Mouse (Mus musculus) macrophage (primary cell): ENCODE measurements around the gene Ptges3. TPM values are rescaled to one million over a fixed set of nuclear protein-coding genes. Genes with fewer than 3 reads are reported as not detected.

Source experiments
- H3K27ac ChIP-seq: fragments of 350-480 bp; formaldehyde crosslinking; 2 replicates; pipeline ENCODE4 v1.9.0; 2021
- H3K36me3 ChIP-seq: fragments of 350-480 bp; formaldehyde crosslinking; 2 replicates; pipeline ENCODE4 v1.9.0; 2021; ENCODE audit errors: inconsistent target
- H3K4me3 ChIP-seq: fragments of 350-480 bp; formaldehyde crosslinking; 2 replicates; pipeline ENCODE4 v1.9.0; 2021; ENCODE audit errors: inconsistent target
- H3K79me2 ChIP-seq: fragments of 350-480 bp; formaldehyde crosslinking; 2 replicates; pipeline ENCODE4 v1.9.0; 2021; ENCODE audit errors: inconsistent target
- WGBS: methylation state at CpG from one replicate; pipeline ENCODE4 v1.1.7; 2026; ENCODE audit warnings: inconsistent platforms; ENCODE audit not compliant: missing documents; 5-methylcytosine and 5-hydroxymethylcytosine counted together
- polyA plus RNA-seq: library from polyadenylated mRNA; stranded (reverse); fragments of 250-400 nt; gene quantifications from 3 replicates; pipeline ENCODE4 v1.2.4, GENCODE M21; 2018; ENCODE audit warnings: inconsistent platforms

Gene Ptges3
- polyA plus RNA-seq, 1 experiment from 2014 or later: 66.7 TPM

GRCm38 (mm10) chr10:128092506-128093495 lies 34.0 kb downstream of the Ptges3 start:
- 1% methylated on average over 41 of the region's 88 CpGs for WGBS
- H3K27ac ChIP-seq: peak overlapping the region; percentile 89
- peaks cover 22% of the 10 kb centered on the region for H3K36me3 ChIP-seq
- H3K4me3 ChIP-seq: peak overlapping the region; percentile 88
- peaks cover 39% of the 10 kb centered on the region for H3K79me2 ChIP-seq

DNA sequence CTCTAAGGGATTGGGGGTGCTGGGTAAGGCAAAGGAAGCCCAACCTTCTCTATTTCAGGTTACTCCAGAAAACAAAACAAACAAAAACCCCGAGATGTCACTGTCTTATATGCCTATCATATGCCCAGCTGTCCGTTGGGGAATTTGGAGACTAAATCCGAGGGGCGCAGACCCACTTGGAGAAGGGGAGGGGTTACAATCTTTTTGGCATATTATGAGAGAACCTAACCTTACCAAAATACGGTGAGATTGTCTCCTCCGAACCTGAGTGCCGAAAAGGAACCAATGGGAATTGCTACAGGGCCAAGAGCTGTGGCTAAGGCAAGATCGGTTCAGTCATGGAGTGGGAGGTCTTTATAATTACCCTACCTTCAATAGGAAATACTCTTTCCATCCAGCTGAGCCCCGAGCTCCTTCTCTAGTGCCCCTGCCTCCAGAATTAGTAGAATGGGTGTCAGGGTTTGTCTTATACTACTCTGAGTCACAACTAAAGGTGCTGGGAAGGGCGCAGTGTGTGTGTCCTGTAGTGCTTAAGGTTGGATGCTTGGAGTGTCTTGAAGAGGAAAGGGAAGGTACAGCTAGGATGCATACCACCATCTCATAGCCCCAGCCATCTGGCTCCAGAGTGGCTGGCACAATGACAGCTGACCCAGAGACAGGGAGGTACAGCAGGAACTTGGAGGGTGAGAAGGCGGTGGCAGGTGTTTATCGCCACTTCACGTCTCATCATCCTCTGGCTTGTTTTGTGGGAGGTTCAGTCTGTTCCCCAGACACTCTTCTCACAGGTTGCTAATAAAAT lies 34.9 kb downstream of the Ptges3 start:
- 28% methylated on average over 13 of the region's 13 CpGs for WGBS
- Histone ChIP-seq H3K36me3 (peaks cover 13% of the 10 kb centered on the region), H3K79me2 (peaks cover 44% of the 10 kb centered on the region), H3K27ac (peak overlapping the region; percentile 66), H3K4me3 (peak overlapping the region; percentile 57)

GRCm38 (mm10) chr10:128094340-128094968 lies 35.7 kb downstream of the Ptges3 start:
- WGBS: 8% methylated on average over 19 of the region's 19 CpGs
- Histone ChIP-seq H3K4me3 (peak overlapping the region; percentile 57), H3K36me3 (peaks cover 6% of the 10 kb centered on the region; the same call in 1 of the 2 replicates), H3K79me2 (peaks cover 51% of the 10 kb centered on the region), H3K27ac (peak overlapping the region; percentile 66)

DNA sequence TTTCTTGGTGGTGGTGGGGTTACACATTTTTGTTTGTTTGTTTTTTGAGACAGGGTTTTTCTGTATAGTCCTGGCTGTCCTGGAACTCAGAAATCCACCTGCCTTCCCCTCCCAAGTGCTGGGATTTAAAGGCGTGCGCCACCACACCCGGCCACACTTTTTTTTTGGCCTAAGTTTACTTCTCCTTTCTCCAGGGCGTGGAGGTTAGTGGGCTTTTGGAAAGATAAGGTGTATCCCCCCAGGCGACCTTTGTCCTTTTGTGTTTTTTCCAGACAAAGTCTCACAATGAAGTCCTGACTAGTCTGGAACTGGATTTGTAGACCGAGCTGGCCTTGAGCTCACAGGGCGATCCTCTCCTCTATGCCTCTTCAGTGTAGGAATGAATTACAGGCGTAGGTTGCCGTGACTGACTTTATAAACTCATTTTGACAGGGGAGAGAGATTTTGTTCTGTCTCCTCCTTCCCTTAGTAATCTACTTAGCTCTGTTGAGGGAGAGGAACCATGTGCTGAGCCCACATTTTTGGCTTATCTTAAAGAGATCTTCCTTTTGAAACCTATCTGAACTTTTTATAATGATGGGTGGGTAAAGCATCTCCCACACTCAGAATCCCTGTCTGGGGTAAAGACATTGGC lies 36.4 kb downstream of the Ptges3 start:
- 25% methylated on average over 9 of the region's 9 CpGs for WGBS
- Histone ChIP-seq H3K27ac (peak overlapping the region; percentile 66), H3K36me3 (no peaks in the 10 kb centered on the region), H3K79me2 (peaks cover 58% of the 10 kb centered on the region), H3K4me3 (peak overlapping the region; percentile 57)

GRCm38 (mm10) chr10:128096313-128096692 lies 37.5 kb downstream of the Ptges3 start:
- Histone ChIP-seq H3K27ac (no peak overlapping the region), H3K36me3 (no peaks in the 10 kb centered on the region), H3K79me2 (peaks cover 70% of the 10 kb centered on the region), H3K4me3 (no peak overlapping the region; the same call in 1 of the 2 replicates)
- WGBS: 10% methylated on average over 3 of the region's 4 CpGs

DNA sequence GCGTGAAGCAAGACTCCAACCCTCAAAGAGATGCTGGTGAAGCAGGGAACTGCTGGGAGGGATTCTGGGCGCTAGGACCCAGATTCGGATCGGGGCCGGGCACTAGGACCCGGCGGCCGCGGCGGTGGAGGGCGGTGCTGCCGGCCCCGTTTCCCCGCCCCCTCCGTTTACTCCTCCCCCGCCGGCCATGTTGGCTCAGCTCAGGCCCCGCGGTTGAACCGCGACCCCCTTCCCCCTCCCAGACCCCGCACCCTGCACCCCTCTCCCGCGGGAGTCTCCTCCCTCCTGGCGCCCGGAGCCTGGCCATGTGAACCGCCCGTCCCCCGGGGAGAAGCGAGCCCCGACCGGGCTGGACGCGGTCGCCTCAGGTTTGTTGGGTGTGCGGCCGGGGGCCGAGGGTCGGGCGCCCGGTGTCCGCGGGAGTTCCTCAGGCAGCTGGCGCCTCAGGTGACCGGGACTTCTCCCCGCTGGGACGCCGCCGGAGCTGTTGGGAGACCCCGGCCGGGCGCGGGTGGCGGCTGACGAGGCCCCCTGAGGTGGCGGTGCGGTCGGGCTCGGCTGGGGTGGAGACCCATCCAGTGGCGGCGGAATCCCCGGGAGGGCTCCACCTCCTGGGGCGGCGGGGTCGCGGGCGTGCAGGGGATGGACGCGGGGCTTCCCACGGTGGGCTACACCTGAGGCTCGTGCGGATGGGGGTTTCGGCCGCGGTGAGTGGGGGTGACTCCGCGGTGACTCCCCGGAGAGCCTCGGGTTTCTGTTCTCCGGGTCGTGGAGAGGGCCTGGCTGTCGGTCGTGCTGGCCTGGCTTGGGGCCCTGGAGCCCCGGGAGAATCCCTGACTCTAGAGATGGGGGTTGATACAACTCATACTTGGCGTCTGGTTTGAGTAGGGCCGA lies 38.2 kb downstream of the Ptges3 start:
- Histone ChIP-seq H3K27ac (peak overlapping the region; percentile 51), H3K36me3 (no peaks in the 10 kb centered on the region), H3K79me2 (peaks cover 76% of the 10 kb centered on the region), H3K4me3 (peak overlapping the region; percentile 79)
- WGBS: under 1% methylated on average over 66 of the region's 86 CpGs

DNA sequence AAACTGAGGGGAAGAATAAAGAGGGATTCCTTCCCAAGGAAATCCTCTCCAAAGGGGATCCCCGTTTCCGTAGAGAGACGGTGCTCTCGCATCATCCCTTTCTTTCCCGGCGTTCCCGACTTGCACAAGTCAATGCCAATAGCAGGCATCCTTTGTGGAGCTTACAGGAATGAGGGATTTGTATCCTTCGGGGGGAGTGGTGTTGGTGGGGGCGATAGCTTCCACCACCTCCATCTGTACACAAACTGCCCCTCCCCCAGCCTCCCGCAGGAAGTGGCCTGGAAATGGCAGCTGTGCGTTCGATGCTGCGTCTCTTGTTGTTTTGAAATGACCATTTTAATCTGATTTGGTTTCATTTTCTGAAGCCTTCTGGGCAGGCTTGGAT lies 38.8 kb downstream of the Ptges3 start:
- H3K27ac ChIP-seq: peak overlapping the region; percentile 51
- peaks cover 83% of the 10 kb centered on the region for H3K79me2 ChIP-seq
- under 1% methylated on average over 13 of the region's 13 CpGs for WGBS
- H3K36me3 ChIP-seq: no peaks in the 10 kb centered on the region
- H3K4me3 ChIP-seq: peak overlapping the region; percentile 79

- WGBS: 97% methylated on average over 4 of the region's 4 CpGs
- H3K27ac ChIP-seq: no peak overlapping the region
- no peak overlapping the region for H3K4me3 ChIP-seq
- H3K79me2 ChIP-seq: peaks cover 45% of the 10 kb centered on the region
- peaks cover 67% of the 10 kb centered on the region for H3K36me3 ChIP-seq
Observed at GRCm38 (mm10) chr10:128110103-128110761, 51.5 kb downstream of the Ptges3 start.

- peaks cover 77% of the 10 kb centered on the region for H3K36me3 ChIP-seq
- H3K27ac ChIP-seq: no peak overlapping the region
- H3K79me2 ChIP-seq: peaks cover 35% of the 10 kb centered on the region
- no peak overlapping the region for H3K4me3 ChIP-seq
Observed at GRCm38 (mm10) chr10:128111227-128111626, 52.5 kb downstream of the Ptges3 start.

DNA sequence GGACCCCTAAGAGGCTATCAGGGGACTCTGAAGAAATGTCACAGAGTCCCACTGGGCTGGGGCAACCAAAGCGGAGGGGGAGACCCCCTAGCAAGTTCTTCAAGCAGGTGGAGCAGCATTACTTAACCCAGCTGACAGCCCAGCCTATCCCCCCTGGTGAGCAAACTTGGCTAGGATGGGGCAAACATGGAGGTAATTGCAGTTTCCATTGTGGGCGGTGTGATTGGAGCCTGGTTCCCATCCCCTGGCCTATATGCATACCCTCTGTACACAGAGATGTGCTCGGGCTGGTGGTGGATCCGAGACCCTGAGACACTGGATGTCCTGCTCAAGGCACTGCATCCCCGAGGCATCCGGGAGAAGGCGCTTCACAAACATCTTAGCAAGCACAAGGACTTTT lies 65.1 kb downstream of the Ptges3 start:
- Histone ChIP-seq H3K36me3 (peaks cover 94% of the 10 kb centered on the region), H3K79me2 (no peaks in the 10 kb centered on the region), H3K27ac (no peak overlapping the region), H3K4me3 (no peak overlapping the region)
- WGBS: 99% methylated on average over 7 of the region's 7 CpGs

GRCm38 (mm10) chr10:128124831-128125230 lies 66.1 kb downstream of the Ptges3 start:
- Histone ChIP-seq H3K27ac (no peak overlapping the region), H3K79me2 (no peaks in the 10 kb centered on the region), H3K36me3 (peaks cover 92% of the 10 kb centered on the region), H3K4me3 (no peak overlapping the region)
- 92% methylated on average over 9 of the region's 9 CpGs for WGBS

- WGBS: 97% methylated on average over 14 of the region's 14 CpGs
Observed at GRCm38 (mm10) chr10:128125951-128126350, 67.2 kb downstream of the Ptges3 start.

More at GRCm38 (mm10) chr10:128125951-128126350, 67.2 kb downstream of the Ptges3 start:
- Histone ChIP-seq H3K4me3 (no peak overlapping the region), H3K36me3 (peaks cover 82% of the 10 kb centered on the region), H3K79me2 (no peaks in the 10 kb centered on the region), H3K27ac (no peak overlapping the region)
